In the genomic region with DNA sequence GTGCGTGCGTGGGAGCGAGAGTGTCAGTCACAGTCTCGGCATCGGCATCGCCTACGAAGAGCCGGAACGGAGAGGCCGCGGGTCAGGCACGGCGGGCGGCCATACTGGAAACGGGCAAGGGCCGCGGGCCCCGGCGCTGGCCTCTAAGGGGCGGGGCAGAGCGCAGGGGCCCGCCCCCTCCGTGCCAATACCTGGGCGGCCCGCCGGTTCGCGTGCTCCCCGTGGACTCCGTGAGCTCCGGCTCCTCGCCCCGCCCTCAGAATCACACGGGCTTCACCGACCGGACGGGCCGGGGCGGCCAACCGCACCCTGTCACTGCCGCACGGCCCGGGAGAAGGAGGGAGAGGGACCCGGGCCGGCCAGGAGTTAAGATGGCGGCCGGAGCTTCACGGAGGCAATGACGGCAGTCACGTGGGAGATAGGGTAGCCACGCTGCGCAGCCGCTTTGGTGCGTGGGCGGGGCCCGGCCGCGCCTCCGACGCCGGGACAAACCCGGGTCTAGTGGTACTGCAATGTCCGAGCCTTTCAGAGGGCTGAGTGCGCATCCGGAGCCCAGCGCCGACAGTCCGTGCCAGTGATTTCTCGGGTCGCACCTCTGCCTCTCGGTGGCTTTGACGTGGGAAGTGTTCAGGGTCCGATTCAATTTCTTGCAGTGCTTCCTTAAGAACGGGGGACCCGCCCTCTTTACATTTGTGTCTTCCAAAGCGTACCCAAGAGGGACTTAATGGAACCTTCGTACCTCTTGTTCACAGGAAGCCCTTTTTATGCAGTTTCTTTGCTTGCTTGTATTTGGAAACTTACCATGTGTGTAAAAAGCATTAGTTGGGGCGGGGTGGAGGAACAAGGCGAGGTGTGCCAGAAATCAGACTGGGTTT, we compare ENCODE assay signal across 8 mouse cellular contexts. TPM values are rescaled to one million over a fixed set of nuclear protein-coding genes. Genes with fewer than 3 reads are reported as not detected.
DNase-seq lines count a peak whose midpoint lies in the region; ATAC-seq lines count a peak whose summit lies in the region.

No protein-coding gene starts in this region.

- H3K4me3 ChIP-seq in intestine, embryonic 14.5 days (ENCODE audit: low read depth, low read length): peak overlapping the region; percentile 96

- H3K27ac ChIP-seq in intestine, embryonic 14.5 days (ENCODE audit: low read depth): peak overlapping the region; percentile 92

- no peaks in the 10 kb centered on the region for H3K36me3 ChIP-seq in intestine, embryonic 14.5 days (ENCODE audit: control insufficient read depth, insufficient read depth, low read length)

- WGBS in intestine, embryonic 14.5 days: under 1% methylated on average over 73 of the region's 79 CpGs

- no peaks in the 10 kb centered on the region for H3K9me3 ChIP-seq in intestine, embryonic 14.5 days (ENCODE audit: control insufficient read depth, low read length)

- H3K27me3 ChIP-seq in intestine, embryonic 14.5 days (replicated peaks; ENCODE audit: control insufficient read depth, insufficient read depth, low read length): no peaks in the 10 kb centered on the region

- intact Hi-C loops in left cerebral cortex, postnatal 14 days (cut with DNase I): loop anchor here (5.0 kb wide), 2 partner anchors 77 to 117 kb away; no protein-coding TSS in a partner anchor

- H3K4me1 ChIP-seq in intestine, embryonic 14.5 days (replicated peaks; ENCODE audit: control insufficient read depth, insufficient read depth, low read length): peaks cover 18% of the 10 kb centered on the region

- peak; percentile 97 for ATAC-seq in intestine, embryonic 14.5 days (replicated peaks; ENCODE audit: low FRiP score, low TSS enrichment, low read depth)

- peak; percentile 95 to 98 for DNase-seq in adrenal gland, adult (ENCODE audit: inconsistent age in 2 of 2, low spot score in 1 of 2)
- peak; percentile 94 for DNase-seq in embryo, embryonic 10.5 days (ENCODE audit: low spot score)
- DNase-seq in gastrocnemius, postnatal 25 days: peak; percentile 94
- peak; percentile 96 for DNase-seq in intestine, embryonic 14.5 days (ENCODE audit: low spot score)
- peak; percentile 93 for DNase-seq in left cerebral cortex, postnatal 14 days (ENCODE audit: low spot score in 2 of 2)
- DNase-seq in mesoderm, embryonic 11.5 days (ENCODE audit: low read depth, low spot score): peak; percentile 94
- DNase-seq in right cerebral cortex, postnatal 36 days (ENCODE audit: low spot score in 2 of 2): peak; percentile 86 to 89
- DNase-seq in yolk sac, embryonic 10.5 days (ENCODE audit: low spot score): peak; percentile 93

- H3K9ac ChIP-seq in intestine, embryonic 14.5 days (ENCODE audit: low read length): peak overlapping the region; percentile 98

- H3K4me2 ChIP-seq in intestine, embryonic 14.5 days (ENCODE audit: low read length): peak overlapping the region; percentile 69

RNA-seq across cellular contexts. Expression of a gene that starts 3.7 kb away (rescaled TPM):
- 10 to 100 TPM; 22.1 to 25.3 TPM for total RNA-seq in gastrocnemius, postnatal 25 days (2021)
- polyA plus RNA-seq in intestine, embryonic 14.5 days (2014; fragmentation: Nextera tagmentation; extraction: Ambion mirVana): 28.2 and 28.6 TPM in 2 replicates
- 10 to 100 TPM; 57.2 to 60.2 TPM for total RNA-seq in left cerebral cortex, postnatal 14 days (2021)

Comparison
In these comparisons a context has a peak if more than half of its experiments do, and no peak if none do; other contexts are left out.
1. Peak in every context shown above with its lines: DNase-seq, ATAC-seq, H3K4me3 ChIP-seq and H3K27ac ChIP-seq.